Mouse (Mus musculus) megakaryocyte, embryonic 14.5 days (primary cell): ENCODE measurements around the gene Baz2a.

Source experiments
- FLI1 ChIP-seq: IDR thresholded peaks from 2 replicates; pipeline ENCODE4 v1.6.1; 2012; ENCODE audit warnings: low read length, inconsistent platforms, mixed read lengths
- GATA1 ChIP-seq: IDR thresholded peaks from 3 replicates; pipeline ENCODE4 v1.6.1; 2012; ENCODE audit warnings: mixed read lengths, low read length, inconsistent platforms, borderline replicate concordance

- no peak for TF ChIP-seq GATA1
- no peak for TF ChIP-seq FLI1
Measured at GRCm38 (mm10) chr10:128062221-128062989, 29.0 kb upstream of the Baz2a start.
